ENCODE assay signal across 8 mouse cellular contexts in genomic region chr3:67568015-67568618, GRCm38 (mm10). TPM values are rescaled to one million over a fixed set of nuclear protein-coding genes. Genes with fewer than 3 reads are reported as not detected.
DNase-seq lines count a peak whose midpoint lies in the region; ATAC-seq lines count a peak whose summit lies in the region.

No protein-coding gene starts in this region.

- H3K27ac ChIP-seq in hindbrain, embryonic 13.5 days = no peak overlapping the region

- H3K36me3 ChIP-seq in hindbrain, embryonic 13.5 days = no peaks in the 10 kb centered on the region

- peak; percentile 59 for ATAC-seq in hindbrain, embryonic 13.5 days (ENCODE audit: low FRiP score)

- peak overlapping the region; percentile 51; the same call in 1 of the 2 replicates for H3K9ac ChIP-seq in hindbrain, embryonic 13.5 days

- peak overlapping the region; percentile 48 for H3K4me2 ChIP-seq in hindbrain, embryonic 13.5 days

- H3K4me1 ChIP-seq in hindbrain, embryonic 13.5 days (replicated peaks) = no peaks in the 10 kb centered on the region

- no peaks in the 10 kb centered on the region for H3K9me3 ChIP-seq in hindbrain, embryonic 13.5 days

- H3K4me3 ChIP-seq in hindbrain, embryonic 13.5 days = peak overlapping the region; percentile 21; the same call in 1 of the 2 replicates

- DNase-seq in Muller cell, postnatal 12 days (ENCODE audit: inconsistent ontology term) = peak; percentile 75
- peak; percentile 64 for DNase-seq in cerebellum, adult 9-10 months
- peak; percentile 23 to 59 for DNase-seq in frontal cortex, postnatal 10 days (ENCODE audit: low spot score in 2 of 2)
- peak; percentile 81 to 84 for DNase-seq in layer of hippocampus, postnatal 14 days (ENCODE audit: low spot score in 2 of 2)
- peak; percentile 77 for DNase-seq in lung, postnatal 10 days
- peak; percentile 78 for DNase-seq in retina, embryonic 14.5 days (ENCODE audit: low spot score)
- DNase-seq in thymus, postnatal 4 days = peak; percentile 61

- 28% methylated on average over 17 of the region's 17 CpGs for WGBS in hindbrain, embryonic 13.5 days

- peaks cover 32% of the 10 kb centered on the region for H3K27me3 ChIP-seq in hindbrain, embryonic 13.5 days

RNA-seq across cellular contexts. Expression of gene Mfsd1, which starts 14.4 kb away (rescaled TPM):
- polyA plus RNA-seq in hindbrain, embryonic 13.5 days (2015; fragmentation: Nextera tagmentation; extraction: Ambion mirVana) = 39.0 and 48.0 TPM in 2 replicates
- total RNA-seq in layer of hippocampus, postnatal 14 days (2021) = 10 to 100 TPM; 45.7 to 50.1 TPM

RNA-seq across cellular contexts. Expression of gene Rarres1, which starts 52.8 kb away (rescaled TPM):
- polyA plus RNA-seq in hindbrain, embryonic 13.5 days (2015; fragmentation: Nextera tagmentation; extraction: Ambion mirVana) = 1.3 TPM in 2 replicates
- 1 to 10 TPM; 2.0 to 2.1 TPM for total RNA-seq in layer of hippocampus, postnatal 14 days (2021)
